Mouse (Mus musculus) cerebellum, adult 2 months (tissue): ENCODE measurements around the gene Junb. TPM values are rescaled to one million over a fixed set of nuclear protein-coding genes. Genes with fewer than 3 reads are reported as not detected.

Experiments used
- DNase-seq, 2 experiments: peaks; one replicate each; pipeline ENCODE4 v3.0.0; 2021
- H3K27ac ChIP-seq: fragments of 200-500 bp; 2 replicates; pipeline ENCODE4 v1.5.1; 2012; ENCODE audit warnings: low read length, control low read depth, inconsistent platforms; ENCODE audit not compliant: insufficient read depth
- H3K27me3 ChIP-seq: fragments of 200-500 bp; 2 replicates; pipeline ENCODE4 v1.6.1; 2012; ENCODE audit warnings: inconsistent platforms, mild to moderate bottlenecking, low read length, moderate library complexity; ENCODE audit not compliant: control insufficient read depth, insufficient read depth
- H3K4me1 ChIP-seq: fragments of 200-500 bp; 2 replicates; pipeline ENCODE4 v1.6.1; 2011; ENCODE audit warnings: low read length; ENCODE audit not compliant: control insufficient read depth, insufficient read depth
- H3K4me3 ChIP-seq: fragments of 200-500 bp; replicated peaks from 2 replicates; pipeline ENCODE3; 2011; ENCODE audit warnings: mild to moderate bottlenecking, low read depth, low read length, control low read depth; ENCODE audit not compliant: insufficient read depth
- CTCF ChIP-seq: fragments of 200-500 bp; IDR thresholded peaks from 2 replicates; pipeline ENCODE4 v1.5.1; 2011; ENCODE audit warnings: low read depth, mild to moderate bottlenecking, control low read depth, low read length, moderate library complexity, borderline replicate concordance; ENCODE audit not compliant: insufficient read depth
- POLR2A ChIP-seq: fragments of 200-500 bp; IDR thresholded peaks from 2 replicates; pipeline ENCODE4 v1.6.1; 2011; ENCODE audit warnings: low read length, control low read depth, borderline replicate concordance; ENCODE audit not compliant: insufficient read depth
- WGBS: fragments of 180-500 bp; shearing (Covaris S2); methylation state at CpG from one replicate; pipeline ENCODE4 v1.1.7; 2018; 5-methylcytosine and 5-hydroxymethylcytosine counted together
- polyA plus RNA-seq: library from polyadenylated mRNA; depleted of rRNA; stranded (reverse); fragments of >200 nt; gene quantifications from 2 replicates; pipeline ENCODE4 v1.2.3, GENCODE M21; 2012

The Junb gene
- polyA plus RNA-seq, 1 experiment = 12.8 TPM

- 31% methylated on average over 8 of the region's 8 CpGs for WGBS
- Histone ChIP-seq H3K27me3 (no peaks in the 10 kb centered on the region), H3K4me3 (peak overlapping the region; percentile 59), H3K4me1 (peaks cover 5% of the 10 kb centered on the region; the same call in 1 of the 2 replicates), H3K27ac (peak overlapping the region; percentile 67)
- DNase-seq = no peak
- TF ChIP-seq CTCF (no peak), POLR2A (no peak)
Measured at GRCm38 (mm10) chr8:84986379-84986945, 7.9 kb upstream of the Junb start.

- peak overlapping the region; percentile 67 for H3K27ac ChIP-seq
- peaks cover 7% of the 10 kb centered on the region for H3K4me1 ChIP-seq
- peak overlapping the region; percentile 59 for H3K4me3 ChIP-seq
- WGBS = under 1% methylated on average over 53 of the region's 53 CpGs
- no peaks in the 10 kb centered on the region for H3K27me3 ChIP-seq
- TF ChIP-seq CTCF = no peak
- TF ChIP-seq POLR2A = peak; percentile 97
- DNase-seq = peak; percentile 94
Measured at GRCm38 (mm10) chr8:84985684-84986378, 7.3 kb upstream of the Junb start.

DNA sequence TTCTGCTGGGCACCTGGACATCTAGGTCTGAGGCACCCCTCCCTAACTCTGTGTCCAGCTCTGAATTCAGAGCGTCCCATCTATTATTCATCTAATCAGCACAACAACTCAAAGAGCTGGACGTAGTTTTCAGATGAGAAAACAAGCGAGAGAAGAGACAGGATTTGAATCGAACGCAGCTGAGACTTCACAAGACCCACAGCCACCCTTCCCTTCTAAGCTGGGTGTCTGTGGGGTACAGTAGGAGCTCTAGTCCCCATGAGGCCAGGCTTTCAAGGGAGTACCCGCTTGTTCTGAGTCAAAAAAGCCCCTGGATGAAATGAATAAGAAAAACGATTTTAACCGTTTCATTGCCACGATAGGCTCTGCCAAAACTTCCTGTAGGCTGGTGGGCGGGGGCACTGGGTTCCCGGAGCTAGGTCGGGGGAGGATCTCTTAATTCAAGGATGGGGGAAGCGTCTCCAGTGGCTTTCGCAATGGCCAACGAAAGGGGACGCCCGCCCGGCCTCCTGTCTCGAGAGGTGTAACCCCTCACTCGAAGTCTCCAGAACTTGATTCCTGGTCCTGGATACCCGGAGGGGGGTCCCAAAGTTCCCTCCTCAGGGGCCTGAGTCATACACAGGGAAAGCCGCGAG lies 6.6 kb upstream of the Junb start:
- peak overlapping the region; percentile 59 for H3K4me3 ChIP-seq
- H3K27ac ChIP-seq = peak overlapping the region; percentile 43
- WGBS = 4% methylated on average over 23 of the region's 23 CpGs
- no peak for DNase-seq
- H3K4me1 ChIP-seq = peaks cover 5% of the 10 kb centered on the region
- no peaks in the 10 kb centered on the region for H3K27me3 ChIP-seq
- TF ChIP-seq POLR2A (no peak), CTCF (no peak)

- TF ChIP-seq CTCF (no peak), POLR2A (no peak)
- no peak for DNase-seq
- Histone ChIP-seq H3K4me3 (no peak overlapping the region), H3K27ac (no peak overlapping the region), H3K27me3 (no peaks in the 10 kb centered on the region), H3K4me1 (peaks cover 5% of the 10 kb centered on the region)
- 27% methylated on average over 16 of the region's 16 CpGs for WGBS
Measured at GRCm38 (mm10) chr8:84984294-84985048, 6.0 kb upstream of the Junb start.

- no peaks in the 10 kb centered on the region for H3K27me3 ChIP-seq
- H3K4me3 ChIP-seq = no peak overlapping the region
- TF ChIP-seq CTCF = no peak
- no peak for TF ChIP-seq POLR2A
- 69% methylated on average over 3 of the region's 3 CpGs for WGBS
- DNase-seq = no peak
- peaks cover 5% of the 10 kb centered on the region for H3K4me1 ChIP-seq
- H3K27ac ChIP-seq = no peak overlapping the region
Measured at GRCm38 (mm10) chr8:84982499-84983011, 4.0 kb upstream of the Junb start.

- H3K4me3 ChIP-seq = no peak overlapping the region
- H3K27me3 ChIP-seq = no peaks in the 10 kb centered on the region
- H3K27ac ChIP-seq = no peak overlapping the region
- 61% methylated on average over 15 of the region's 15 CpGs for WGBS
- TF ChIP-seq POLR2A (no peak), CTCF (no peak)
- peaks cover 5% of the 10 kb centered on the region for H3K4me1 ChIP-seq
- DNase-seq = peak in 1 of 2 experiments; percentile 14
Measured at GRCm38 (mm10) chr8:84981644-84982498, 3.4 kb upstream of the Junb start.
